Mouse (Mus musculus) small intestine, adult 2 months (tissue): ENCODE results near the gene Zfp36. TPM values are rescaled to one million over a fixed set of nuclear protein-coding genes. Genes with fewer than 3 reads are reported as not detected.

ENCODE experiments used
- H3K27ac ChIP-seq: fragments of 200-500 bp; 2 replicates; pipeline ENCODE4 v1.5.1; 2012; ENCODE audit warnings: low read depth, low read length, control low read depth, inconsistent platforms; ENCODE audit not compliant: insufficient read depth
- H3K27me3 ChIP-seq: fragments of 200-500 bp; 2 replicates; pipeline ENCODE4 v1.6.1; 2012; ENCODE audit warnings: mild to moderate bottlenecking, moderate library complexity, low read length, inconsistent platforms; ENCODE audit not compliant: control insufficient read depth, insufficient read depth
- H3K36me3 ChIP-seq: fragments of 200-500 bp; 2 replicates; pipeline ENCODE4 v1.6.1; 2012; ENCODE audit warnings: mild to moderate bottlenecking, low read length, control low read depth, inconsistent platforms; ENCODE audit not compliant: control insufficient read depth, insufficient read depth
- H3K4me1 ChIP-seq: fragments of 200-500 bp; 2 replicates; pipeline ENCODE4 v1.6.1; 2012; ENCODE audit warnings: low read length, inconsistent platforms, mixed read lengths; ENCODE audit not compliant: control insufficient read depth, insufficient read depth, insufficient read length
- H3K4me3 ChIP-seq: fragments of 200-500 bp; 2 replicates; pipeline ENCODE4 v1.5.1; 2012; ENCODE audit warnings: low read depth, mild to moderate bottlenecking, control low read depth, inconsistent platforms, low read length, moderate library complexity
- CTCF ChIP-seq: fragments of 200-500 bp; IDR thresholded peaks from 2 replicates; pipeline ENCODE4 v1.5.1; 2012; ENCODE audit warnings: low read depth, mild to moderate bottlenecking, control low read depth, inconsistent platforms, low read length, moderate library complexity, mixed read lengths; ENCODE audit not compliant: insufficient replicate concordance, insufficient read length; ENCODE audit errors: extremely low read depth
- POLR2A ChIP-seq: fragments of 200-500 bp; IDR thresholded peaks from 2 replicates; pipeline ENCODE4 v1.6.1; 2012; ENCODE audit warnings: low read depth, mild to moderate bottlenecking, control low read depth, inconsistent platforms, low read length, moderate library complexity
- WGBS: fragments of 180-500 bp; shearing (Covaris S2); methylation state at CpG from one replicate; pipeline ENCODE4 v1.1.7; 2018; 5-methylcytosine and 5-hydroxymethylcytosine counted together
- polyA plus RNA-seq: library from polyadenylated mRNA; depleted of rRNA; stranded (reverse); fragments of >200 nt; gene quantifications from 2 replicates; pipeline ENCODE4 v1.2.3, GENCODE M21; 2012

The Zfp36 gene
- polyA plus RNA-seq, 1 experiment: 196 TPM

- Histone ChIP-seq H3K27ac (peak overlapping the region; percentile 62), H3K4me1 (peaks cover 10% of the 10 kb centered on the region), H3K4me3 (no peak overlapping the region), H3K36me3 (peaks cover 46% of the 10 kb centered on the region), H3K27me3 (no peaks in the 10 kb centered on the region)
- WGBS: 40% methylated on average over 3 of the region's 3 CpGs
- TF ChIP-seq CTCF (no peak), POLR2A (no peak)
Observed at GRCm38 (mm10) chr7:28410841-28411475, 30.9 kb upstream of the Zfp36 start.

- no peaks in the 10 kb centered on the region for H3K4me1 ChIP-seq
- no peak overlapping the region for H3K27ac ChIP-seq
- no peak overlapping the region for H3K4me3 ChIP-seq
- peaks cover 73% of the 10 kb centered on the region for H3K36me3 ChIP-seq
- no peak for TF ChIP-seq POLR2A
- no peak for TF ChIP-seq CTCF
- WGBS: 66% methylated on average over 3 of the region's 3 CpGs
- no peaks in the 10 kb centered on the region for H3K27me3 ChIP-seq
Observed at GRCm38 (mm10) chr7:28401942-28402341, 21.9 kb upstream of the Zfp36 start.

GRCm38 (mm10) chr7:28401030-28401429, 21.0 kb upstream of the Zfp36 start:
- H3K4me3 ChIP-seq: no peak overlapping the region
- no peak overlapping the region for H3K27ac ChIP-seq
- no peaks in the 10 kb centered on the region for H3K4me1 ChIP-seq
- 100% methylated on average over 1 of the region's 1 CpGs for WGBS
- peaks cover 73% of the 10 kb centered on the region for H3K36me3 ChIP-seq
- no peaks in the 10 kb centered on the region for H3K27me3 ChIP-seq
- TF ChIP-seq CTCF (no peak), POLR2A (no peak)

- Histone ChIP-seq H3K27me3 (no peaks in the 10 kb centered on the region), H3K27ac (no peak overlapping the region), H3K4me3 (no peak overlapping the region), H3K4me1 (peaks cover under 1% of the 10 kb centered on the region; the same call in 1 of the 2 replicates), H3K36me3 (peaks cover 66% of the 10 kb centered on the region)
- TF ChIP-seq CTCF (no peak), POLR2A (no peak)
- 89% methylated on average over 10 of the region's 10 CpGs for WGBS
Observed at GRCm38 (mm10) chr7:28398696-28399340, 18.8 kb upstream of the Zfp36 start.

- no peak overlapping the region for H3K27ac ChIP-seq
- TF ChIP-seq POLR2A (no peak), CTCF (no peak)
- H3K4me3 ChIP-seq: no peak overlapping the region
- WGBS: 63% methylated on average over 3 of the region's 3 CpGs
- H3K36me3 ChIP-seq: peaks cover 60% of the 10 kb centered on the region
- H3K27me3 ChIP-seq: no peaks in the 10 kb centered on the region
- peaks cover 4% of the 10 kb centered on the region; the same call in 1 of the 2 replicates for H3K4me1 ChIP-seq
Observed at GRCm38 (mm10) chr7:28398000-28398399, 17.9 kb upstream of the Zfp36 start.

- WGBS: 99% methylated on average over 4 of the region's 4 CpGs
- TF ChIP-seq CTCF (no peak), POLR2A (no peak)
- Histone ChIP-seq H3K36me3 (peaks cover 43% of the 10 kb centered on the region), H3K27ac (no peak overlapping the region), H3K4me1 (peaks cover 4% of the 10 kb centered on the region; the same call in 1 of the 2 replicates), H3K4me3 (no peak overlapping the region), H3K27me3 (no peaks in the 10 kb centered on the region)
Observed at GRCm38 (mm10) chr7:28395425-28395824, 15.4 kb upstream of the Zfp36 start.

- peaks cover 8% of the 10 kb centered on the region; the same call in 1 of the 2 replicates for H3K4me1 ChIP-seq
- WGBS: 4% methylated on average over 22 of the region's 22 CpGs
- H3K27ac ChIP-seq: peak overlapping the region; percentile 57; the same call in 1 of the 2 replicates
- peaks cover 31% of the 10 kb centered on the region for H3K36me3 ChIP-seq
- H3K27me3 ChIP-seq: no peaks in the 10 kb centered on the region
- TF ChIP-seq POLR2A (no peak), CTCF (no peak)
- peak overlapping the region; percentile 97 for H3K4me3 ChIP-seq
Observed at GRCm38 (mm10) chr7:28393272-28393951, 13.4 kb upstream of the Zfp36 start.
